Mouse (Mus musculus) telencephalon, adult 2 months (tissue): ENCODE measurements at regions not wholly inside any gene's neighbourhood (a gene's known extent, or its start where the extent isn't known, plus 50 kb on each side); places are given as distances from the start of the nearest gene placed in this dataset.
A peak's percentile ranks its signal among the peaks of the same experiment; 100 is the strongest.

Experiments
- DNase-seq: peaks from one replicate; pipeline ENCODE4 v3.0.0-alpha.2; 2011; ENCODE audit warnings: low read depth, low spot score

DNA sequence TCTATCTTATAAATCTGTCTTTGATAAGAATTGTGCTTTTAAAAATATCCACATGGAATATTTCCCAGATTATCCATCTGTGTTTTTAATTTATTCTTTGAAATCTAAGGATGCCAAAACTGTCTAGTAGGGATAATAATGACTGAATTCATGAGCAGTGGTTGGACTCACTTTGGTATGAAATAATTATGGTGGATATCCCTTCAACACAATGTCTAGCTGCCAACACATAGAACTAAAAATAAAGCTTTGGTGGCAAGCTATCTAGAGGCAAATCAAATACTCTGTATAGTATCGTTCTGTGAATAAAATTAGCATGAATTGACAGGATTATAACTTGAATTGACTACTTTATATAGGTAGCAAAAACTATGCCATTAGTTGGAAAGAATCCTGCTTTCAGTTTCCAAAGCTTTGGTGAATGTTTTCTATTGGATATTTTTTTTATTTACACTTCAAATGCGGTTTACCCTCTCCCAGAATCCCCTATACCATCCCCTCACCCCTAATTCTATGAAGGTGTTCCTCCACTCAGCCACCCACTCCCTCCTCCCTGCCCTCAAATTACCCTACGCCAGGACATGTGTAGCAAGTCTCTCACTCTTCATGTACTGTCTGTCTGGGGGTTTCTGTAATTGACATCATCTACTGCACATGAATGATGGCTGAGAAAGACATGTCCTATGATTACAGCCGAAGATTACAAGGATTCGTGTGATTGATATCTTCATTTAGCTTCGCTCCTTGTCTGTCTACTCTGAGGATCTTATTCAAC, 463.6 kb upstream of the Cadm2 start:
- DNase-seq = peak; percentile 26

GRCm38 (mm10) chr16:68078991-68079390, 458.3 kb upstream of the Cadm2 start:
- no peak for DNase-seq
